In the genomic region with DNA sequence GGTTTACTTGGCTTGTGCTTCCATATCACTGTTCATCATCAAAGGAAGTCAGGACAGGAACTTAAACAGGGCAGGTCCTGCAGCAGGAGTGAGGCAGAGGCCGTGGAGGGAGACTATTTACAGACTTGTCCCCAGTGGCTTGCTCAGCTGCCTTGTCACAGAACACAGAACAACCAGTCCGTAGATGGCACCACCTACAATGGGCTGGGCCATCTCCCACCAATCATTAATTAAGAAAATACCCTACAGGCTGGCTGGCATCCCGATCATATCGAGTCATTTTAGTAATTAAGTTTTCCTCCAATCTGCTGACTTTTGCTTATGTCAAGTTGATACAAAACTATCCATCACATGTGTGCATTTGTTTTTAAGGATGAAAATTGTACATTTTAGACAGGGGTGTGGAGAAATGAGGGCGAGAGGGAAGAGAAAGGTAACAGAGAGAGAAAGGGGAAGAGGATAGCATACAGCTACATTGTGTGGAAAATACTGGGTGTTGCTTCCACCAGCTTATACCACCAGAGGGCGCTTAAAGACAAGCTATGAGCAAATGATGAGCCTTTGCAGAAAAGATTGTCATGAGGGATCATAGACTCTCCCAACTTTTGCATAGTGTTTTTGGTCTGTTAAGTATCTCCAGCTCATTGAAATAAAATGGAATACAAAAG, we compare ENCODE assay signal across 8 mouse cellular contexts. TPM values are rescaled to one million over a fixed set of nuclear protein-coding genes. Genes with fewer than 3 reads are reported as not detected.
DNase-seq lines count a peak whose midpoint lies in the region; ATAC-seq and TF ChIP-seq lines count a peak whose summit lies in the region.

No protein-coding gene starts in this region.

- H3K9ac ChIP-seq in ES-E14 (ENCODE audit: insufficient read depth, low read depth, low read length, poor library complexity, severe bottlenecking) = no peak overlapping the region
- no peak overlapping the region for H3K9ac ChIP-seq in forebrain, embryonic 16.5 days (replicated peaks; ENCODE audit: low read depth, low read length)
- peak overlapping the region; percentile 27; the same call in 1 of the 2 replicates for H3K9ac ChIP-seq in hindbrain, embryonic 15.5 days

- peak; percentile 71 for ATAC-seq in cerebellum, adult (ENCODE audit: insufficient number of reproducible peaks, low FRiP score, low TSS enrichment)
- ATAC-seq in forebrain, embryonic 16.5 days = peak; percentile 57
- ATAC-seq in hindbrain, embryonic 15.5 days (ENCODE audit: low FRiP score, low read depth) = peak; percentile 74

- in situ Hi-C loops in ES-E14 (cut with MboI; ENCODE audit: low sequenced_read_pairs in 2 of 2, unreplicated experiment in 2 of 2) = loop anchor here in 1 of 2 experiments (25.0 kb wide), 1 partner anchor 155 kb away; no protein-coding TSS in a partner anchor

- H3K4me3 ChIP-seq in ES-E14 (ENCODE audit: insufficient read depth in 1 of 2, low read depth in 1 of 2, low read length in 2 of 2, poor library complexity in 1 of 2, severe bottlenecking in 1 of 2) = no peak overlapping the region
- no peak overlapping the region for H3K4me3 ChIP-seq in forebrain, embryonic 16.5 days (replicated peaks; ENCODE audit: low read length)
- H3K4me3 ChIP-seq in hindbrain, embryonic 15.5 days = peak overlapping the region; percentile 25

- WGBS in forebrain, embryonic 16.5 days = 30% methylated on average over 6 of the region's 6 CpGs
- WGBS in hindbrain, embryonic 15.5 days = 22% methylated on average over 6 of the region's 6 CpGs

- no peaks in the 10 kb centered on the region for H3K36me3 ChIP-seq in ES-E14 (ENCODE audit: control insufficient read depth, insufficient read depth, low read length, poor library complexity, severe bottlenecking)
- no peaks in the 10 kb centered on the region for H3K36me3 ChIP-seq in forebrain, embryonic 16.5 days (ENCODE audit: control insufficient read depth, insufficient read depth)
- no peaks in the 10 kb centered on the region for H3K36me3 ChIP-seq in hindbrain, embryonic 15.5 days

- no peaks in the 10 kb centered on the region for H3K9me3 ChIP-seq in ES-E14 (ENCODE audit: control insufficient read depth, insufficient read depth, low read depth, low read length)
- no peaks in the 10 kb centered on the region for H3K9me3 ChIP-seq in forebrain, embryonic 16.5 days (ENCODE audit: control insufficient read depth, low read length)
- H3K9me3 ChIP-seq in hindbrain, embryonic 15.5 days = no peaks in the 10 kb centered on the region

- H3K27ac ChIP-seq in ES-E14 (ENCODE audit: insufficient read depth, low read depth, low read length, poor library complexity, severe bottlenecking) = no peak overlapping the region
- no peak overlapping the region for H3K27ac ChIP-seq in forebrain, embryonic 16.5 days (ENCODE audit: low read length)
- 0 out of 2 replicates have a peak overlapping the region, but pooled peaks have one; percentile 42 for H3K27ac ChIP-seq in hindbrain, embryonic 15.5 days (replicated peaks)

- no peaks in the 10 kb centered on the region for H3K27me3 ChIP-seq in forebrain, embryonic 16.5 days (replicated peaks; ENCODE audit: control insufficient read depth, insufficient read depth, low read length)
- H3K27me3 ChIP-seq in hindbrain, embryonic 15.5 days = no peaks in the 10 kb centered on the region

- no peak overlapping the region for H3K4me2 ChIP-seq in forebrain, embryonic 16.5 days (ENCODE audit: low read length)
- peak overlapping the region; percentile 45 for H3K4me2 ChIP-seq in hindbrain, embryonic 15.5 days

- DNase-seq in ES-E14 (ENCODE audit: low read depth, low spot score) = no peak
- peak; percentile 62 to 87 for DNase-seq in layer of hippocampus, postnatal 25 days (ENCODE audit: extremely low spot score in 1 of 2, low spot score in 1 of 2)
- peak; percentile 84 for DNase-seq in lung, postnatal 14 days
- peak; percentile 48 for DNase-seq in ovary, postnatal 36 days (ENCODE audit: low spot score)
- peak; percentile 71 for DNase-seq in thymus, postnatal 25 days

- H3K4me1 ChIP-seq in ES-E14 (ENCODE audit: control insufficient read depth in 2 of 2, insufficient read depth in 2 of 2, low read length in 2 of 2, poor library complexity in 1 of 2) = peaks cover 0 to 4% of the 10 kb centered on the region in 2 experiments; a peak in 1 of 4 replicates
- H3K4me1 ChIP-seq in forebrain, embryonic 16.5 days (replicated peaks; ENCODE audit: control insufficient read depth, insufficient read depth, low read length) = peaks cover 10% of the 10 kb centered on the region; the same call in 1 of the 2 replicates
- peaks cover 14% of the 10 kb centered on the region for H3K4me1 ChIP-seq in hindbrain, embryonic 15.5 days (replicated peaks)

TF ChIP-seq in ES-E14, 5 proteins besides CTCF, POLR2A, EP300 and RAD21:
- TF ChIP-seq ZC3H11A (IDR thresholded peaks at IDR 0.05; ENCODE audit: borderline replicate concordance, low read depth, low read length) (peak; percentile 91), CHD2 (IDR thresholded peaks at IDR 0.05; ENCODE audit: low read depth, low read length) (no peak), ZNF384 (IDR thresholded peaks at IDR 0.05; ENCODE audit: low read depth, low read length) (no peak), MAFK (IDR thresholded peaks at IDR 0.05; ENCODE audit: insufficient read depth, low read depth, low read length) (no peak)

RNA-seq across cellular contexts. Expression of gene Asb5, which starts 21.8 kb away (rescaled TPM):
- total RNA-seq in ES-E14 (2012; rRNA removed) = 0.18 TPM in 1 of 2 replicates, not detected in the other
- 4.0 and 6.3 TPM in 2 replicates for polyA plus RNA-seq in forebrain, embryonic 16.5 days (2015; fragmentation: Nextera tagmentation; extraction: Ambion mirVana)
- 6.0 and 6.4 TPM in 2 replicates for polyA plus RNA-seq in hindbrain, embryonic 15.5 days (2015; fragmentation: Nextera tagmentation; extraction: Ambion mirVana)
- total RNA-seq in layer of hippocampus, postnatal 25 days (2021) = 1 to 10 TPM; 1.1 to 1.4 TPM

RNA-seq across cellular contexts. Expression of gene Spcs3, which starts 22.2 kb away (rescaled TPM):
- 78.5 and 98.1 TPM in 2 replicates for total RNA-seq in ES-E14 (2012; rRNA removed)
- polyA plus RNA-seq in forebrain, embryonic 16.5 days (2015; fragmentation: Nextera tagmentation; extraction: Ambion mirVana) = 62.5 and 71.8 TPM in 2 replicates
- polyA plus RNA-seq in hindbrain, embryonic 15.5 days (2015; fragmentation: Nextera tagmentation; extraction: Ambion mirVana) = 45.7 TPM in 2 replicates
- 10 to 100 TPM; 42.3 to 44.2 TPM for total RNA-seq in layer of hippocampus, postnatal 25 days (2021)
